In genomic region chr4:41063894-41064673, GRCm38 (mm10) we compare ENCODE assay signal across 8 mouse cellular contexts. TPM values are rescaled to one million over a fixed set of nuclear protein-coding genes. Genes with fewer than 3 reads are reported as not detected.
DNase-seq lines count a peak whose midpoint lies in the region; ATAC-seq and TF ChIP-seq lines count a peak whose summit lies in the region.

No protein-coding gene starts in this region.

- ATAC-seq in heart, embryonic 12.5 days (ENCODE audit: insufficient number of reproducible peaks, low FRiP score): no peak
- ATAC-seq in kidney, embryonic 16.5 days (ENCODE audit: low FRiP score, low TSS enrichment): no peak; the same call in 1 of the 2 replicates
- ATAC-seq in megakaryocyte-erythroid progenitor cell, adult 5-6 weeks (replicated peaks; ENCODE audit: low FRiP score, low TSS enrichment, poor library complexity, severe bottlenecking): peak; percentile 50; the same call in 1 of the 2 replicates

- H3K36me3 ChIP-seq in heart, embryonic 12.5 days: no peaks in the 10 kb centered on the region
- no peaks in the 10 kb centered on the region for H3K36me3 ChIP-seq in E14TG2a.4 (ENCODE audit: insufficient read depth, low read length)
- no peaks in the 10 kb centered on the region for H3K36me3 ChIP-seq in kidney, embryonic 16.5 days (ENCODE audit: insufficient read depth, low read length)

- peak overlapping the region; percentile 51 for H3K4me2 ChIP-seq in heart, embryonic 12.5 days
- peak overlapping the region; percentile 41 for H3K4me2 ChIP-seq in kidney, embryonic 16.5 days (replicated peaks; ENCODE audit: low read depth, low read length)

- H3K4me1 ChIP-seq in heart, embryonic 12.5 days (replicated peaks): peaks cover 11% of the 10 kb centered on the region; the same call in 1 of the 2 replicates
- peaks cover 44% of the 10 kb centered on the region for H3K4me1 ChIP-seq in E14TG2a.4 (replicated peaks; ENCODE audit: low read depth, low read length)
- H3K4me1 ChIP-seq in cortical plate, adult 2 months (ENCODE audit: control insufficient read depth, insufficient read depth, low read length): no peaks in the 10 kb centered on the region
- H3K4me1 ChIP-seq in kidney, embryonic 16.5 days (ENCODE audit: insufficient read depth, low read length): peaks cover 10% of the 10 kb centered on the region; the same call in 1 of the 2 replicates

- WGBS in heart, embryonic 12.5 days: 17% methylated on average over 16 of the region's 16 CpGs
- 24% methylated on average over 16 of the region's 16 CpGs for WGBS in kidney, embryonic 16.5 days

- H3K27ac ChIP-seq in heart, embryonic 12.5 days (ENCODE audit: poor library complexity, severe bottlenecking): no peak overlapping the region
- no peak overlapping the region for H3K27ac ChIP-seq in cortical plate, adult 2 months (ENCODE audit: insufficient read depth, low read length)
- peak overlapping the region; percentile 67 for H3K27ac ChIP-seq in kidney, embryonic 16.5 days (ENCODE audit: low read length)

- H3K27me3 ChIP-seq in heart, embryonic 12.5 days (replicated peaks): peaks cover 19% of the 10 kb centered on the region; the same call in 1 of the 2 replicates
- no peaks in the 10 kb centered on the region; the same call in 1 of the 2 replicates for H3K27me3 ChIP-seq in E14TG2a.4 (ENCODE audit: insufficient read depth, low read length)
- H3K27me3 ChIP-seq in kidney, embryonic 16.5 days (ENCODE audit: insufficient read depth, low read length): peaks cover 4% of the 10 kb centered on the region; the same call in 1 of the 2 replicates

- no peak for TF ChIP-seq POLR2A in cortical plate, adult 2 months (IDR thresholded peaks at IDR 0.05; ENCODE audit: extremely low read depth, insufficient read depth, low read length)

- H3K4me3 ChIP-seq in heart, embryonic 12.5 days: peak overlapping the region; percentile 3; the same call in 1 of the 2 replicates
- H3K4me3 ChIP-seq in E14TG2a.4 (replicated peaks; ENCODE audit: low read length): peak overlapping the region; percentile 62
- no peak overlapping the region for H3K4me3 ChIP-seq in cortical plate, adult 2 months (ENCODE audit: insufficient read depth, low read length)
- H3K4me3 ChIP-seq in kidney, embryonic 16.5 days (ENCODE audit: low read length): no peak overlapping the region

- intact Hi-C loops in left cerebral cortex, postnatal 36 days (cut with DNase I): no loop called here

- H3K9ac ChIP-seq in heart, embryonic 12.5 days: peak overlapping the region; percentile 1; the same call in 1 of the 2 replicates
- peak overlapping the region; percentile 33; the same call in 1 of the 2 replicates for H3K9ac ChIP-seq in kidney, embryonic 16.5 days (replicated peaks; ENCODE audit: low read length)

- peak; percentile 83 for TF ChIP-seq CTCF in E14TG2a.4 (conservative IDR thresholded peaks at IDR 0.05; ENCODE audit: low read length)
- TF ChIP-seq CTCF in cortical plate, adult 2 months (IDR thresholded peaks at IDR 0.05; ENCODE audit: extremely low read depth, insufficient read depth, low read length): peak; percentile 36

- no peaks in the 10 kb centered on the region for H3K9me3 ChIP-seq in heart, embryonic 12.5 days (replicated peaks)
- H3K9me3 ChIP-seq in E14TG2a.4 (ENCODE audit: low read length): no peaks in the 10 kb centered on the region
- H3K9me3 ChIP-seq in kidney, embryonic 16.5 days (ENCODE audit: low read length): no peaks in the 10 kb centered on the region

- no peak for DNase-seq in heart, adult 8-10 months (ENCODE audit: low spot score)
- no peak for DNase-seq in right cerebral cortex, postnatal 4 days
- DNase-seq in left cerebral cortex, postnatal 36 days (ENCODE audit: low spot score in 2 of 2): no peak

RNA-seq across cellular contexts. Expression of gene Aqp7, which starts 16.1 kb away (rescaled TPM):
- polyA plus RNA-seq in heart, embryonic 12.5 days (2016; fragmentation: Nextera tagmentation; extraction: Ambion mirVana): 0.09 TPM in 1 of 2 replicates, not detected in the other
- total RNA-seq in heart, adult 8-10 months (2022): 10 to 100 TPM; 24.2 to 36.7 (median 31.4) TPM
- polyA plus RNA-seq in cortical plate, adult 2 months (2012; rRNA removed): not detected in 2 replicates
- 1.2 and 2.4 TPM in 2 replicates for polyA plus RNA-seq in kidney, embryonic 16.5 days (2015; fragmentation: Nextera tagmentation; extraction: Ambion mirVana)
- not detected in 2 replicates for total RNA-seq in megakaryocyte-erythroid progenitor cell, adult 5-6 weeks (2014; fragmentation: Nextera tagmentation)
- not detected in 2 replicates for total RNA-seq in megakaryocyte-erythroid progenitor cell, adult 5-6 weeks (2017)
- total RNA-seq in left cerebral cortex, postnatal 36 days (2021): not detected

RNA-seq across cellular contexts. Expression of gene Aqp3, which starts 33.9 kb away (rescaled TPM):
- 2.2 and 2.6 TPM in 2 replicates for polyA plus RNA-seq in heart, embryonic 12.5 days (2016; fragmentation: Nextera tagmentation; extraction: Ambion mirVana)
- not detected for total RNA-seq in heart, adult 8-10 months (2022)
- polyA plus RNA-seq in cortical plate, adult 2 months (2012; rRNA removed): 0.09 TPM in 1 of 2 replicates, not detected in the other
- polyA plus RNA-seq in kidney, embryonic 16.5 days (2015; fragmentation: Nextera tagmentation; extraction: Ambion mirVana): 55.3 and 56.8 TPM in 2 replicates
- 1.1 TPM in 1 of 2 replicates, not detected in the other for total RNA-seq in megakaryocyte-erythroid progenitor cell, adult 5-6 weeks (2014; fragmentation: Nextera tagmentation)
- total RNA-seq in megakaryocyte-erythroid progenitor cell, adult 5-6 weeks (2017): 1.2 TPM in 1 of 2 replicates, not detected in the other
- not detected for total RNA-seq in left cerebral cortex, postnatal 36 days (2021)

Comparison
In these comparisons a context has a peak if more than half of its experiments do, and no peak if none do; other contexts are left out.
1. H3K4me3 ChIP-seq: peak in heart, embryonic 12.5 days (single experiment) and E14TG2a.4 (single experiment); none in cortical plate, adult 2 months (single experiment) and kidney, embryonic 16.5 days (single experiment).
2. RNA of gene Aqp7, which starts 16.1 kb away (total RNA-seq): 24.2 to 36.7 TPM in heart, adult 8-10 months; not detected in megakaryocyte-erythroid progenitor cell, adult 5-6 weeks and not detected in left cerebral cortex, postnatal 36 days; every median in the first group is over 10 times any median in the second.